Mouse (Mus musculus) CH12.LX (cell line): ENCODE results near the gene Hs3st6. TPM values are rescaled to one million over a fixed set of nuclear protein-coding genes. Genes with fewer than 3 reads are reported as not detected.

ENCODE experiments used
- DNase-seq: peaks from one replicate; pipeline ENCODE4 v3.0.0-alpha.2; 2013; ENCODE audit errors: extremely low read depth
- H3K27ac ChIP-seq: 2 replicates; pipeline ENCODE4 v1.5.1; 2012; ENCODE audit warnings: low read depth, mild to moderate bottlenecking, control low read depth, moderate library complexity; ENCODE audit not compliant: insufficient read depth
- H3K27me3 ChIP-seq: replicated peaks from 2 replicates; pipeline ENCODE3; 2012; ENCODE audit warnings: inconsistent platforms
- H3K36me3 ChIP-seq, 2 experiments: replicated peaks in 1 of 2; 2 replicates each; pipeline versions ENCODE3 to v1.6.1; 2012; ENCODE audit warnings: inconsistent platforms in 1 of 2, low read length in 1 of 2, mild to moderate bottlenecking in 1 of 2, mixed read lengths in 1 of 2, moderate library complexity in 1 of 2; ENCODE audit not compliant: control insufficient read depth in 1 of 2, insufficient read depth in 1 of 2
- H3K4me1 ChIP-seq, 2 experiments: 2 replicates each; pipeline ENCODE4 v1.6.1; 2012; ENCODE audit warnings: inconsistent platforms in 1 of 2, moderate library complexity in 1 of 2; ENCODE audit not compliant: insufficient read depth in 2 of 2, control insufficient read depth in 1 of 2
- H3K4me2 ChIP-seq: 2 replicates; pipeline ENCODE4 v1.6.1; 2012; ENCODE audit warnings: low read depth, mild to moderate bottlenecking, control low read depth; ENCODE audit not compliant: poor library complexity, insufficient read depth, severe bottlenecking
- H3K4me3 ChIP-seq, 3 experiments: fragments of 150-350 bp in 1 of 3; sonication (generic) in 1 of 3; replicated peaks in 1 of 3; 2 replicates each; pipeline versions ENCODE3 to v1.5.1; 2011 to 2012; ENCODE audit warnings: low read depth in 2 of 3, low read length in 2 of 3, mild to moderate bottlenecking in 2 of 3, moderate library complexity in 2 of 3, control low read depth in 1 of 3, improper control_type of control experiment in 1 of 3, inconsistent platforms in 1 of 3, mixed read lengths in 1 of 3; ENCODE audit not compliant: poor library complexity in 1 of 3
- H3K79me2 ChIP-seq: replicated peaks from 2 replicates; pipeline ENCODE4 v1.6.1; 2012; ENCODE audit warnings: mild to moderate bottlenecking, moderate library complexity; ENCODE audit not compliant: control insufficient read depth, poor library complexity, insufficient read depth, severe bottlenecking; ENCODE audit errors: extremely low read depth
- H3K9ac ChIP-seq: 2 replicates; pipeline ENCODE4 v1.6.1; 2012; ENCODE audit warnings: low read depth, mild to moderate bottlenecking, control low read depth, moderate library complexity; ENCODE audit not compliant: insufficient read depth
- H3K9me3 ChIP-seq: replicated peaks from 2 replicates; pipeline ENCODE3; 2012; ENCODE audit warnings: low read length, inconsistent platforms, mixed read lengths
- BHLHE40 ChIP-seq: IDR thresholded peaks from 2 replicates; pipeline ENCODE4 v1.6.1; 2011; ENCODE audit warnings: mild to moderate bottlenecking, low read depth, low read length, improper control_type of control experiment
- CHD1 ChIP-seq: IDR thresholded peaks from 2 replicates; pipeline ENCODE4 v1.6.1; 2012; ENCODE audit warnings: low read depth, low read length, improper control_type of control experiment, inconsistent platforms
- CHD2 ChIP-seq: IDR thresholded peaks from 2 replicates; pipeline ENCODE4 v1.6.1; 2011; ENCODE audit warnings: low read length, improper control_type of control experiment
- CTCF ChIP-seq, 2 experiments: IDR thresholded peaks in 1 of 2; conservative IDR thresholded peaks in 1 of 2; 2 replicates each; pipeline ENCODE4 v1.5.1; 2011 to 2012; ENCODE audit warnings: low read depth in 2 of 2, low read length in 2 of 2, improper control_type of control experiment in 1 of 2, inconsistent platforms in 1 of 2, mild to moderate bottlenecking in 1 of 2, moderate library complexity in 1 of 2
- E2F4 ChIP-seq: IDR thresholded peaks from 2 replicates; pipeline ENCODE4 v1.6.1; 2011; ENCODE audit warnings: low read depth, low read length, improper control_type of control experiment; ENCODE audit not compliant: insufficient replicate concordance
- EP300 ChIP-seq: IDR thresholded peaks from 2 replicates; pipeline ENCODE4 v1.6.1; 2011; ENCODE audit warnings: low read length, improper control_type of control experiment
- GABPA ChIP-seq: IDR thresholded peaks from 2 replicates; pipeline ENCODE4 v1.6.1; 2012; ENCODE audit warnings: low read depth, low read length, improper control_type of control experiment, inconsistent platforms; ENCODE audit not compliant: insufficient replicate concordance
- HCFC1 ChIP-seq: IDR thresholded peaks from 2 replicates; pipeline ENCODE4 v1.6.1; 2012; ENCODE audit warnings: low read depth, mild to moderate bottlenecking, inconsistent platforms, low read length, improper control_type of control experiment
- JUN ChIP-seq: IDR thresholded peaks from 2 replicates; pipeline ENCODE4 v1.6.1; 2011; ENCODE audit warnings: low read depth, mild to moderate bottlenecking, low read length, improper control_type of control experiment, moderate library complexity; ENCODE audit not compliant: insufficient read depth
- JUND ChIP-seq: conservative IDR thresholded peaks from 2 replicates; pipeline ENCODE4 v1.6.1; 2011; ENCODE audit warnings: low read depth, low read length, improper control_type of control experiment
- MAFK ChIP-seq: IDR thresholded peaks from 2 replicates; pipeline ENCODE4 v1.6.1; 2011; ENCODE audit warnings: low read length, improper control_type of control experiment; ENCODE audit not compliant: insufficient replicate concordance
- MEF2A ChIP-seq: IDR thresholded peaks from 2 replicates; pipeline ENCODE4 v1.6.1; 2014; ENCODE audit warnings: low read depth, mild to moderate bottlenecking, inconsistent platforms, low read length, improper control_type of control experiment, borderline replicate concordance
- MXI1 ChIP-seq: IDR thresholded peaks from 2 replicates; pipeline ENCODE4 v1.6.1; 2011; ENCODE audit warnings: mild to moderate bottlenecking, low read depth, low read length, improper control_type of control experiment
- MYC ChIP-seq: IDR thresholded peaks from 2 replicates; pipeline ENCODE4 v1.6.1; 2011; ENCODE audit warnings: low read depth, mild to moderate bottlenecking, improper control_type of control experiment, low read length
- NELFE ChIP-seq: IDR thresholded peaks from 2 replicates; pipeline ENCODE4 v1.6.1; 2011; ENCODE audit warnings: low read depth, low read length, improper control_type of control experiment
- NRF1 ChIP-seq: IDR thresholded peaks from 2 replicates; pipeline ENCODE4 v1.6.1; 2014; ENCODE audit warnings: low read depth, mild to moderate bottlenecking, inconsistent platforms, low read length, improper control_type of control experiment, moderate library complexity
- POLR2A ChIP-seq: IDR thresholded peaks from 2 replicates; pipeline ENCODE4 v1.6.1; 2011; ENCODE audit warnings: low read depth, mild to moderate bottlenecking, improper control_type of control experiment, low read length
- RAD21 ChIP-seq: IDR thresholded peaks from 2 replicates; pipeline ENCODE4 v1.6.1; 2011; ENCODE audit warnings: low read depth, mild to moderate bottlenecking, low read length, improper control_type of control experiment, moderate library complexity
- RCOR1 ChIP-seq: conservative IDR thresholded peaks from 2 replicates; pipeline ENCODE4 v1.6.1; 2012; ENCODE audit warnings: low read depth, mild to moderate bottlenecking, inconsistent platforms, low read length, improper control_type of control experiment
- SIN3A ChIP-seq: IDR thresholded peaks from 2 replicates; pipeline ENCODE4 v1.6.1; 2012; ENCODE audit warnings: low read length, improper control_type of control experiment, inconsistent platforms
- TBP ChIP-seq: conservative IDR thresholded peaks from 2 replicates; pipeline ENCODE4 v1.6.1; 2011; ENCODE audit warnings: low read depth, low read length, improper control_type of control experiment
- TCF12 ChIP-seq: IDR thresholded peaks from 2 replicates; pipeline ENCODE4 v1.6.1; 2014; ENCODE audit warnings: low read depth, mild to moderate bottlenecking, inconsistent platforms, low read length, improper control_type of control experiment
- USF2 ChIP-seq: conservative IDR thresholded peaks from 2 replicates; pipeline ENCODE4 v1.6.1; 2011; ENCODE audit warnings: low read depth, low read length, improper control_type of control experiment
- ZKSCAN1 ChIP-seq: IDR thresholded peaks from 2 replicates; pipeline ENCODE4 v1.6.1; 2012; ENCODE audit warnings: low read depth, inconsistent platforms, low read length, improper control_type of control experiment, borderline replicate concordance
- ZMIZ1 ChIP-seq: IDR thresholded peaks from 2 replicates; pipeline ENCODE4 v1.6.1; 2012; ENCODE audit warnings: low read depth, mild to moderate bottlenecking, inconsistent platforms, low read length, improper control_type of control experiment
- ZNF384 ChIP-seq: IDR thresholded peaks from 2 replicates; pipeline ENCODE4 v1.6.1; 2012; ENCODE audit warnings: low read depth, low read length, improper control_type of control experiment, inconsistent platforms
- dilution Hi-C: fragments of 300-500 bp; cut with MboI; formaldehyde crosslinking; loops from 2 replicates; pipeline ENCODE4 v1.14.3; 2020; ENCODE audit warnings: low sequenced_read_pairs; ENCODE audit not compliant: extremely low pct_unique_long_range_greater_than_20kb, extremely low pct_ligation_motif_present
- in situ Hi-C: fragments of 300-500 bp; cut with MboI; formaldehyde crosslinking; loops from 3 replicates; pipeline ENCODE4 v1.14.3; 2019; ENCODE audit warnings: low sequenced_read_pairs, low pct_ligation_motif_present, low pct_unique_long_range_greater_than_20kb, mixed read lengths
- polyA plus RNA-seq: library from polyadenylated mRNA; unstranded; fragments of >175 nt; gene quantifications from 2 replicates; pipeline ENCODE4 v1.2.1, GENCODE M21; 2012; ENCODE audit warnings: low read depth; ENCODE audit not compliant: insufficient read length
- total RNA-seq, 2 experiments: library from RNA; depleted of rRNA; stranded (reverse); fragments of 300-350 nt in 1 of 2; fragments of >200 nt in 1 of 2; gene quantifications; 2 replicates each; pipeline ENCODE4 v1.2.3; 2012 to 2014

Gene Hs3st6
- total and polyA plus RNA-seq, 3 experiments: 0.30 TPM; not detected in 2

DNA sequence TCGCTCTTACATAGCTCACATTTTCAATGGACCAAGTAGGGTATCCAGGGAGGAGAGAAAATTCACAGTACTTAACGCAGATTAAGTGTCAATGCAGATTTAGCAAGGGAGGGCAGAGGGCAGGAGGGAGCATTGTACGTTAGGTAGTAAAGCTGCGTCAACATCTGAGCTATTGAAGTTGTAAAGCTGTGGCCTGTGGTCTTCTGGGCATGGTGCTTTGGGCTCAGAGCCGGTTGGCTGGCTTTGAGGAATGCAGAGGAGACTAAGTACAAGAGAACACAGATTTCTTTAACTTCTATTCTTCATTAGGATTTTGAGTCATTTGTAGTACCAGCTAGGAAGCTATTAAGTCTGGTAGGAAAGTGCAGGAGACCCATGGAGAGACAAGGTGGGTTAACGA, 37.2 kb upstream of the Hs3st6 start:
- Histone ChIP-seq H3K79me2 (peaks cover 18% of the 10 kb centered on the region), H3K9ac (no peak overlapping the region), H3K36me3 (peaks cover 16 to 39% of the 10 kb centered on the region in 2 experiments), H3K9me3 (no peaks in the 10 kb centered on the region), H3K4me1 (peaks cover 0 to 16% of the 10 kb centered on the region in 2 experiments; a peak in 3 of 4 replicates), H3K4me3 (no peak overlapping the region), H3K27me3 (no peaks in the 10 kb centered on the region), H3K4me2 (no peak overlapping the region), H3K27ac (no peak overlapping the region)
- in situ Hi-C loops (no loop called here), dilution Hi-C loops (no loop called here)
- TF ChIP-seq ZMIZ1: no peak
- no peak for TF ChIP-seq NRF1
- TF ChIP-seq JUN: no peak
- no peak for TF ChIP-seq E2F4
- TF ChIP-seq SIN3A: no peak
- TF ChIP-seq MXI1: no peak
- TF ChIP-seq MAFK: no peak
- TF ChIP-seq JUND: no peak
- TF ChIP-seq GABPA: no peak
- TF ChIP-seq TCF12: no peak
- no peak for TF ChIP-seq POLR2A
- TF ChIP-seq BHLHE40: no peak
- no peak for TF ChIP-seq CHD1
- TF ChIP-seq EP300: no peak
- no peak for TF ChIP-seq TBP
- TF ChIP-seq USF2: no peak
- no peak for TF ChIP-seq HCFC1
- TF ChIP-seq RAD21: no peak
- no peak for TF ChIP-seq RCOR1
- DNase-seq: no peak

- Histone ChIP-seq H3K36me3 (peaks cover 22 to 44% of the 10 kb centered on the region in 2 experiments), H3K4me2 (no peak overlapping the region), H3K4me1 (peaks cover 0 to 16% of the 10 kb centered on the region in 2 experiments; a peak in 3 of 4 replicates), H3K4me3 (no peak overlapping the region), H3K27ac (no peak overlapping the region), H3K9me3 (no peaks in the 10 kb centered on the region), H3K27me3 (no peaks in the 10 kb centered on the region), H3K79me2 (peaks cover 23% of the 10 kb centered on the region), H3K9ac (no peak overlapping the region)
- TF ChIP-seq RCOR1: no peak
- TF ChIP-seq ZNF384: no peak
- TF ChIP-seq MEF2A: no peak
- TF ChIP-seq GABPA: no peak
- no peak for TF ChIP-seq NELFE
- no peak for TF ChIP-seq TCF12
- no peak for TF ChIP-seq MYC
- TF ChIP-seq CHD2: no peak
- TF ChIP-seq JUND: no peak
- TF ChIP-seq MXI1: no peak
- no peak for TF ChIP-seq ZKSCAN1
- TF ChIP-seq MAFK: no peak
- no peak for TF ChIP-seq CTCF (conservative IDR thresholded peaks at IDR 0.05 in 1 of 2, IDR thresholded peaks at IDR 0.05 in 1 of 2; ENCODE audit: low read depth in 2 of 2, low read length in 2 of 2)
- TF ChIP-seq POLR2A: no peak; the same call in 1 of the 2 replicates
- DNase-seq: no peak
- dilution Hi-C loops (no loop called here), in situ Hi-C loops (no loop called here)
These were observed 36.6 kb upstream of the Hs3st6 start for GRCm38 (mm10) chr17:24716166-24716682.
